In the genomic region with DNA sequence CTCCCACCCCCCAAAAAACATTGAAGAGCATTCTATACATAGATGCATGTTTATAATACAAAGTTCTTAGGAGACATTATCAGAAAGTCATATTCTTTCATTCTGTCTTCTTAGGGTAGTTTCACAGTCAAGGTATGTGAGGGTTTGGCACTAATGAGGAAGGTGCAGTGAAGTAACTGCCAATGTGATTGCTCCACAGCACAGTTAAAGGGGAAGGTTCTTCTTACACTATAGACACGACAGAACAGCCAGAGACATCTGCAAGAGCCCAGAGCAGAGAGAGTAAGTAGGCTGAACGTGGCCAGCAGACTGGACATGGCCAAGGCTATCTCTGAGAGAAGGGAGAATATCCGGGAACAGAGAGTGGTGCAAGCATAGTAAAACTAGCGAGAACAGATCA, we compare ENCODE assay signal across 28 mouse cellular contexts.
"Had no signal": no experiment of that assay in that cellular context is flagged by ENCODE, and none has a peak within 500 bp of the region (broad histone marks: within the 10 kb centered on the region; RNA-seq: fewer than 3 reads in every experiment).

No protein-coding gene starts in this region.

- ATAC-seq: hindbrain, embryonic 16.5 days; inflammation-experienced regulatory T-cells, adult 6 months; intestine, embryonic 15.5 days; intestine, postnatal 0 days had no signal

- H3K4me3 ChIP-seq: gastrocnemius, adult 2 months; heart, adult 2 months; heart, embryonic 13.5 days; heart, embryonic 15.5 days; hindbrain, embryonic 13.5 days; intestine, embryonic 15.5 days; kidney, embryonic 15.5 days; left cerebral cortex, adult 2 months; limb, embryonic 10.5 days; limb, embryonic 12.5 days; liver, embryonic 13.5 days had no signal

- H3K4me1 ChIP-seq: heart, embryonic 13.5 days; heart, embryonic 15.5 days; intestine, embryonic 15.5 days; kidney, embryonic 15.5 days; limb, embryonic 12.5 days; liver, embryonic 13.5 days had no signal

- H3K27me3 ChIP-seq: heart, embryonic 13.5 days; heart, embryonic 15.5 days; intestine, embryonic 15.5 days; kidney, embryonic 15.5 days; limb, embryonic 12.5 days; liver, embryonic 13.5 days had no signal

- H3K9ac ChIP-seq: heart, embryonic 13.5 days; heart, embryonic 15.5 days; hindbrain, embryonic 13.5 days; intestine, embryonic 15.5 days; kidney, embryonic 15.5 days; limb, embryonic 12.5 days; liver, embryonic 13.5 days had no signal

- H3K36me3 ChIP-seq: heart, embryonic 13.5 days; heart, embryonic 15.5 days; hindbrain, embryonic 13.5 days; intestine, embryonic 15.5 days; kidney, embryonic 15.5 days; limb, embryonic 10.5 days; limb, embryonic 12.5 days; liver, embryonic 13.5 days had no signal

- H3K4me2 ChIP-seq: heart, embryonic 11.5 days; heart, embryonic 13.5 days; heart, embryonic 15.5 days; hindbrain, embryonic 13.5 days; intestine, embryonic 15.5 days; kidney, embryonic 15.5 days; limb, embryonic 12.5 days; liver, embryonic 11.5 days; liver, embryonic 13.5 days had no signal

- H3K27ac ChIP-seq: gastrocnemius, adult 2 months; heart, adult 2 months; heart, embryonic 13.5 days; heart, embryonic 15.5 days; hindbrain, embryonic 13.5 days; intestine, embryonic 15.5 days; kidney, embryonic 15.5 days; kidney, postnatal 0 days; left cerebral cortex, adult 2 months; limb, embryonic 10.5 days; limb, embryonic 12.5 days; liver, embryonic 13.5 days had no signal

- DNase-seq: gastrocnemius, adult 2 months; gastrocnemius, postnatal 10 days; gastrocnemius, postnatal 25 days; heart, adult 11 months; heart, adult 2 months; heart, postnatal 14 days; heart, postnatal 36 days; kidney, adult 18-20 months; kidney, adult 8-10 months; kidney, postnatal 14 days; kidney, postnatal 36 days; layer of hippocampus, adult 9-11 months; liver; liver, embryonic 13.5 days had no signal

- H3K9me3 ChIP-seq: heart, embryonic 15.5 days; hindbrain, embryonic 13.5 days; intestine, embryonic 15.5 days; kidney, embryonic 15.5 days had no signal
